Mouse (Mus musculus): ENCODE results near the gene Lamtor1.

Gene Lamtor1

DNA sequence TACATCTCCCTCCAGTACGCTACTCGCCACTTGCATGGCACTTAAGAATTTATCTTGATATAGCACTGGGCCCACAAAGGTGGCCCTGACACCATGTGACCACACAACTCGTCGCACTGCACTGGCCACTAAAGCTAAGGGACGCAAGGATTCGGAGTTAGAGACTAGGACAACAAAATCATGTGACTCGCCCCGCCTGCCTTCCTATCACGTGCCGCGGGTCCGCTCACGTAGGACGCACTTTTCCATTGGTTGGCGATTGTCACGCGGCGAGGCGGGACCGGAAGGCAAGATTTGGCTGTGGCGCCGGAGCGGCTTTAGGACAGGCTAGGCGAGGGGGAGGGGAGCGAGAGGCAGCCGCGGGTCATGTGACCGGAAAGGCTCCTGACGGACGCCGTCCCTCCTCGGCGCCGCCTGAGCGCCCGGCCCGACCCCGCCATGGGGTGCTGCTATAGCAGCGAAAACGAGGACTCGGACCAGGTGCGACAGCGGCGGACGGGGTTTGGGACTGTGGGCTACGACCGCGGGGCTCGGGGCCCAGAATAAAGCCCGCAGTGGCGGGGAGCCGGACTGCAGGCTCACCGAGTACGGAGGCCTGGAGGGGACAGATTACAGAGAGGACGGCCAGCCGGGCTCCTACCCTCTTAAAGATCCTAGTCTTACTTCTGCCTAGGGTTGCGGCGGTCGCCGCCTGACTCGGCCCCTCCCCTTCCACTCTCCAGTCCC lies at the start of gene Lamtor1:
Gene Lamtor1 (plus strand): TSS at position 344 of the 726 bp plus-strand sequence.
- peak; percentile 100 for DNase-seq (ENCODE audit: low spot score in 2 of 2)

DNA sequence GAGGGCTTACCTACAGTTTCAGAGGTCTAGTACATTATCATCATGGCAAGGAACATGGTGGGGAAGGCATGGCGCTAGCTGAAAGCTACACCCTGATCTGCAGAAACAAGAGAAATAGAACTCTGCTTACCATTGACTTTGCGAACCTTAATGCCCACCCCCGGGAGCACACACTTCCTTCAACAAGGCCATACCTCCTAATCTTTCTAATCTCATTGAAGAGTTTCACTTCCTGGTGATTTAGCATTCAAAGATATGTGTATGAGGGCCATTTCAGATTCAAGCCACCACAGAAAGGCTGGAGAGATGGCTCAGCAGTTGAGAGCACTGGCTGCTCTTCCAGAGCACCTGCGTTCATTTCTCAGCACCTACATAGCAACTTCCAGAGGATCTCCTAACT lies 48.6 kb upstream of the Lamtor1 start, which contains the start of gene Folr2:
Gene Folr2 (minus strand): TSS at position 101 of the 400 bp plus-strand sequence.
- DNase-seq (ENCODE audit: low spot score in 2 of 2): no peak

DNA sequence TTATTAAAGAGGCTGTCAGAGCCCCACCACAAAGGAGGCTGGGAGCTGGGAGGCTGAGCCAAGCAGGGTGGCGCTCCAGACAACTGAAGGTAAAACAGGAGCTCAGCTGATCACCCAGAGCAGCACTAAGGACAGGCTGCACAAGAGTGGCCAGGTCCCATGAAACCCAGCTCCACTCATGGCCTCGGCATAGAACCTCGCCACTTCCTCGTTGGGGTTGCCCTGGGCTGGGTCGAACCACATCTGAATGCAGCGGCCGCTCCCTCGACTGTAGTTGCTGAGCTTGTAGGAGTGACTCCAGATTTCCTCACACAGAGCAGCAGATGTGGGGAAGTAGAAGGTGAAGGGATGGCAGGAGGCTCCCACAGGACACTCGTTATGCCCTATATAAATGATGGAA lies 47.3 kb upstream of the Lamtor1 start:
- DNase-seq (ENCODE audit: low spot score in 2 of 2): peak in 1 of 2 experiments; percentile 27

DNA sequence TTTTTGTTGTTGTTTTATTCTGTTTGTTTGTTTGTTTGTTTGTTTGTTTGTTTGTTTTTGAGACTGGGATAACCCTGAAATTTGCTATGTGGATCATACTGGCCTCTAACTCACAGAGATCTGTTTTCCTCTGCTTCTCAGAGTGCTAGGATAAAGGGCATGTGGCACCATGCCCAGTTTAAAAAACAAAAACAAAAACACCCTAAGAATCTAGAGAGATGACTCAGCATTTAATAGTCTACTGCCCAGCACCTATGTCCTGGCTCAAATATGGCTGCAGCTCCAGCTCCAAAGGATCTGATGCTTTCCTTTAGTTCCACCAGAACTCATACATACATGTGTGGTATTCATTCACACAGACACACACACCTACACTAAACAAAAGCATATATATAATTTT lies 44.7 kb upstream of the Lamtor1 start:
- DNase-seq (ENCODE audit: low spot score in 2 of 2): no peak

DNA sequence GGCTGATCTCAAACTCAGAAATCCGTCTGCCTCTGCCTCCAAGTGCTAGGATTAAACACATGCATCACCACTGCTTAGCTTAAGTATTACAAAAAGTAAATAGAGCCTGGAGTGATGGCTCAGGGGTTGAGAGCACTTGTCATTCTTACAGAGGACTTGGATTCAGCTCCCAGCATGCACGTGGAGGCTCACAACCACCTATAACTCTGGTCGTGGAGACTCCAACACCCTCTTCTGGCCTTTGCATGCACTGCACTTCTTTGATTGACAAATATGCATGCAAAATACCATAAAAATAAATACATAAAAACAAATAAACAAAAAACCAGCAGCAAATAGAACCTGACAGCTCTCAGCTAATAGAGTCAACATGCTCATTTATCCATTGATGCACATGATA lies 43.4 kb upstream of the Lamtor1 start:
- no peak for DNase-seq (ENCODE audit: low spot score in 2 of 2)

DNA sequence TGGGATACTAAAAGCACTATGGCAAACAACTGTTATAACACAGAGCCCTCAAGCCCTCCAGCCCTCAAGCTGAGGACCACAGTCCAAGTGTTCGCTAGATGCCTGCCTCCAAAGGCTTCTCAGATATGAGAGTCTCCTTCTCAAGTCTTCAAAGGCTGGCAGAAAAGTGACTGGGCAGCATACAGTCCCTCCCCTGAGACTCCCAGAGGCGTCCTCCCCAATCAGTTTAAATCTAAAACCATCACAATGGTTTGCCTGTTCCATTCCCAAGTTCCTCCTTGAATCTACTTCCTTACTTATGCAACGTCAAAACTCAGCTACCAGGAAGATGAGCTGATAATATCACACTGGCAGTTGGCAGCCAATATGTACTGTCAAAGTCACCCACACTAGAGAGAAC lies 42.3 kb upstream of the Lamtor1 start, which contains the start of gene Anapc15:
Gene Anapc15 (plus strand): TSS at position 301 of the 400 bp plus-strand sequence.
- DNase-seq (ENCODE audit: low spot score in 2 of 2): no peak

DNA sequence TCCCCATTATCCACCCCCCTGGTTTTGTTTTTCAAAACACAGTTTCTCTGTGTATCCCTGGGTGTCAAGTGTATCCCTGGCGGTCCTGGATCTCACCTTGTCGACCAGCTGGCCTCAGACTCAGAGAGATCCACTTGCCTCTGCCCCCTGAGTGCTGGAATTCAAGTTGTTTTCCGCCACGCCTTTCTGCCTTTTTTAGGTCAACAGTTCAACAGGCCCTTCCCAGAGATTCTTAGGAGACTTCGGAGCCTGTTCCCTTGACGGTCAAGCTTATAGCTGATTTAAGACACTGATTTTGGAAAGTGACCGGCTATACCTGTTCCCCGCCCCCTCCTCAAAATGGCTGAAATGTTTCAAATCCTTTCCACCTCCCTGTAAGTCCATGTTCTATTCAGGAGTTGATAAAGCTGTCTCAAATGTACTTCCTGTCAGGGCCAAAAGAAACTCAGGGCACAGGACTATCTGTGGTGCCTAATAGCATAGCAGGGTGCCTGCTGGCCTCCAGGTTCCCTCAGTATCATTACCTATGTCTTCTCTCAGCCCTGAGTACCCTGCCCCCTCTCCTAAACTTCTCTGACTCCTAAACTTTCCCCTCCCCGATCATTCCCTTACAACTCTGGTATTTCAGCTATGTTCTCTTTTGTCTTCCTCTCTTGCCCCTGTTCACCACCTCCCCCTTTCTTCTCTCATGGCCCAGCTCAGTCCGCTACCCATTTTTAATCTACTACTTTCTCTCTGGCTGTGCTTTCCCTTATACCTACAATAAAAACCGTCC lies 39.0 kb upstream of the Lamtor1 start:
- no peak for DNase-seq (ENCODE audit: low spot score in 2 of 2)

DNA sequence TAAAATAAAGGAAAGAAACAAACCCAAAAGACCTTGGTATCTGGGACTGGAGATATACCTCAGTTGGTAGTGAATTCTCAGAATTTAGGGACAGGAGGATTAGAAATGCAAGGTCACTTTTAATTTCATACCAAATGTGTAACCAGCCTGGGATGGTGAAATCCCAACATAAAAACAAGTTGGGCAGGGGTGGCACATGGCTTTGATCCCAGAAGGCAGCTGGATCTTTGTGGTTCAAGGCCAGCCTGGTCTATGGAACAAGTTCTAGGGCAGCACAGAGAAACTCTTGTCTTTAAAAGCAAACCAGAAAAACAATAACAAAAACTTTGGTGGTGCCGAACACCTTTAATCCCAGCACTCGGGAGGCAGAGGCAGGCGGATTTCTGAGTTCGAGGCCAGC lies 38.2 kb upstream of the Lamtor1 start:
- DNase-seq (ENCODE audit: low spot score in 2 of 2): no peak

DNA sequence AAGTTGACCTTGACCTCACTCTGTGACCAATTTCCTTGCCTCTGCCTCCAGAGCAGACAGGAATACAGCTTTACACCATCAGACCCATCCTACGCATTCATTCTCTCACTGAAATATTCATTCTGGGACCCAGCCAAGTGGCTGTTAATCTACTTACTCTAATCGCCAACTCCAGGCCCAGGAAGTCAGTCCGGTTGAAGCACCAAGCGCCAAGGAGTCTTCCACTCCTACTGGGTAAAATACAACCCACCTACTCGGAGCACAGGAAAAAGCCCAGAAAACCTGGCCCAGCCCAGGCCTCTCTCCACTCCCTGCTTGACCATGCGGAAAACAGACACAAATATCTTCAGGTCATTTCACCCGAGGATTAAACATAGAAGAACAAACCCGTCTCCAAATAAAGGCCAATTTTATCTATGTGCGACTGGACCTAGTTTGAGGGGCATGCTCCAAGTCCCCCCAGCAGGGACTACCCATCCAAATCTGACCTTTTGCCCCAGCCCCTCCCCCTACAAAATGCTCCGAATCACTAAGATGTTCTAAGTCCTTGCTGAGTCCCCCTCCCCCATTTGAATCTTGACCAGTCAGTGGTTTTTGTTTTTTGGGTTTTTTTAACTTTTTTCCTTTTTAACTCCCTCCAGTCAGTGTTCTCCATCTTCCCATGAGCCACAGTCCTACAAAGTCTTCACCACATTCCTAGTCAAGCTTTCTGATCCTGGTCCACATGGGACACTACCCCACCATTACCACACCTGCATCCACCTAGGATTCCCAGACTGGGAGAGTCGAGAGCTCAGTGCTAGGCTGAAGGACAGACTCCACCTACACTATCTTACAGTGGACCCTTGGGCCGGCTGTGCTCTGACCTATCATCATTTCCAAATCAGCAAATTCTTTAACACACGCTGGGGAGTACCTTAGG lies 37.2 kb upstream of the Lamtor1 start:
- DNase-seq (ENCODE audit: low spot score in 2 of 2): no peak

DNA sequence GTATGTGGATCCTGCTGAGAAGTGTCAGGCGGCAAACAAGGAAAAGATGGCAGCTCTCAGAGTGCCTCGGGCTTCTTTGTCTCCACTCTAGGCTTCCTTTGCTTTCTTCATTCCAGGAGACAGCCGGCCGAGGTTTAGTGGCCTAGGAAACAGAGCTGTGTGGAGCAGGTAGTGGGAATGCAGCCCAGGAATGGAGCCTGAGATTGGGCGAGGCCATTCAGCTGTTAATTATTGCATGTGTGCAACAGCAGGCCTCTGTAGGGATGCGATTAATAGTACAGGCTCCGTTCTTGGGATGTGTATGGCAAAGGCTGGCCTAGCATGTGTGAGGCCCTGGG lies 36.6 kb upstream of the Lamtor1 start:
- no peak for DNase-seq (ENCODE audit: low spot score in 2 of 2)

DNA sequence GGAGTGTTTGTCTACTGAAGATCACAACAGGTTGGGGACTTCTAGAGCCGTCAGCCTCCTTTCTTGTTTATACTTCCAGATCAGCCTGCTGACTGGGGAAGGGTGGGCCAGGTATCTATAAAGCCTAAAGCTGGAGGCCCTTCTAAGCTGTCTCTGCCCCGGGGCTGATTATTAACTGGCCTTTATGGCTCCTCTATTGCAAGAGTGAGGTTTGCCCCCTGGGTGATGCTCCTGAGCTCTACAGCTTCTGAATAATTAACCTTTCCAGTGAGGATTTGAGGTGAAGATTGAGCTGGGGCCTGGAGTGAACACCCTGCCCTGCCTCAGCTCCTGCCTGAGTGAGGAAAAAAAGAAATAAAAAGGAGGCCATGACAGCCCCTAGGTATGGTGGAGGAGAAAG lies 35.1 kb upstream of the Lamtor1 start, which contains the start of gene Folr1:
Gene Folr1 (minus strand): TSS at position 160 of the 400 bp plus-strand sequence.
- no peak for DNase-seq (ENCODE audit: low spot score in 2 of 2)

DNA sequence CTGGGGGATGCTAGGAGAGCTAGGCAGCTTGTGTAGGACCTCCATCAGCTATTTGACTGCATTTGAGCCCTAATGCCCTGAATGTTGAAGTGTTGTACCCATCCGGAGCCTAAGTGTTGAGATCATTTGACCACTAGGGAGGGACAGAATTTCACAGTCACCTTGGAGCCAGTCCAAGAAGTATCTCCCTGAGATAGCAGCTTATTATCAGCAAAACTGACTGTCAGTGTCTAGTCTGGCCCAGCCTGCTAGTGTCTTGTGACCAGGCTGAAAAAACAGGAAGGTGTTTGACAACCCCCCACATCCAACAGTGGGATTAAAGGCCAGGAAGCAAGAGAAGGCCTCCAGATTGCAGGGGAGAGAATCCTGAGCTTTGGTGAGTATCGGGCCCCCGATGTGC lies 34.4 kb upstream of the Lamtor1 start:
- no peak for DNase-seq (ENCODE audit: low spot score in 2 of 2)

DNA sequence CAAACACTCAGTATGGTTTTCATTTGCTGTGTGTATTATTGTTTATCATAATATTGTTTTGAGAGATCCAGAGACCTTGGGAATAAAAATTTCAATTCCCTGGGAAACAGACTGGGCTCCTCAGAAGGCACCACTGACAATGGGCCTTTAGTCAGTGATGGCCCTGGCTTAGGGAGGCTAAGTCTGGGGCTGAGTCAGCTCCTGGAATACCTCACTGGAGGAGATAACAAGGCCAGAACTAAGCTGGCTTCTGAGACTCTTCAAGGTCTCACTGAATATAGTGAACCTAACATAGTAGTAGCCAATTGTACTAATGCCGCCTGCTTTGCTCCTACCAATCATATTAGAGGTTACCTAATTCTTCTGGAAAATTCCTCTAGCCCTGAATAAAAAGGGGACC lies 29.7 kb upstream of the Lamtor1 start:
- DNase-seq (ENCODE audit: low spot score in 2 of 2): no peak

DNA sequence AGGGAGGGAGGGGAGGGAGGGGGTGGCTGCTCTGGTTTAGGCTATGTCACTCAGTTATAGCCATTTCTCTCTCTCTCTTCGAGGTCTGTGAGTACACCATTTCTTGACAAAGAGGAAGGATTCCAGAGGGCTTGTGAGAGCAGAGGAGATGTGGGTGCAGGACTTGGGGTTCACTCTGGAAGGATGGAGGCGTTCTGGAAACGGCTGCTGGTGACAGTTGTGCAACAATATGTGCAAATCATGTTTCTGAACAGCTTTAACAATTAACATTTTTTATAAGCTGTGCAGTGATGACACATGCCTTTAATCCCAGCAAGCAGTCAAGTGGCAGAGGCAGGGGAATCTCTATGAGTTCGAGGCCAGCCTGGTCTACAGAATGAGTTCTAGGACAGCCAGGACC lies 24.8 kb upstream of the Lamtor1 start:
- DNase-seq (ENCODE audit: low spot score in 2 of 2): no peak

DNA sequence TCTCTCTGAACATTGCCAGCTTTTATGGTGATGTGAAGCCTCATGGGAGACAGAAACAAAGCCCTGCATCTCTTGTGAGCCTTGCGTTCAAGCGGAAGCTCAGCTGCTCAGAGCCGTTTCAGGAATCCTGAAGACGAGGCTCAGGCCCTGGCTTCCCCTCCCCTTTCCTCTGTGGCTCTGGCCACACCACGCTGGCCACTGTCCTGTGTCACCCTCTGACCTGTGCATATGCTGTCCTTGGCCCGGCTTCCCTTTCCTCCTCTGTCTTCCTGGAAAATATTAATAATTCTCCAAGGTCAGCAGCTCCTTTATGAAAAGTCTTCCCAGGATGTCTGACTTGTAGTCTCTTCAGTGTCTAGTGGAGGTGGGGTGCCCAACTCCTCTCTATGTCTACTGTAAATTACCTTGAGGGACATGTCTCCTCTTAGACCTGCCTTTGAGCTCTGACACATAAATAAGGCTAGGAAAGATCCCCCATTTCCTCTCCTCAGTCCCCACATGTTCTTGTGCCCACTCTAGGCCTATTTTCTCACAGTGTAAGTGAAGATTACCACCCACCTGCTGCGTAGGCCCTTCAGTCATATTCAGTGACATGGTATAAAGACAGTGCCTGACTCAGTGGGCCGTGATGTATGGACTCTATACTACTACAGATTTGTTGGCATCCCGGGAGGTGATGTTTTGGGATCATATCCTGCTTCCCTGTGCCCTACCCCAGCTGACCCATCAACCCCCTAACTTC lies 23.1 kb upstream of the Lamtor1 start:
- no peak for DNase-seq (ENCODE audit: low spot score in 2 of 2)

DNA sequence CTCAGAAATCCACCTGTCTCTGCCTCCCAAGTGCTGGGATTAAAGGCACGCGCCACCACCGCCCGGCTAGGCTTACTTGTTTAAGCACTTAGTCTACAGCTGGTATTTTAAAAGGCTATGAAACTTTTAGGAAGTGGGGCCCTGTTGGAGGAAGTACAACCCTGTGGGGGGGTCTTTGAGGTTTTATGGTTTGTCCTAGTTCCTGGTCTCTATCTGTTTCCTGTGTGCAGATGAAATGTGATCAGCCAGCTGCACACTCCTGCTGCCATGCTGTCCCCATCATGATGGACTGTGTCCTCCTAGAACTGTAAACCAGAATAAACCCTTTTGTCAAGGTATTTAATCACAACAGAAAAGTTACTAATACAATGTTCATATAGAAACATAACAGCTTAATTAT lies 21.5 kb upstream of the Lamtor1 start:
- DNase-seq (ENCODE audit: low spot score in 2 of 2): no peak

DNA sequence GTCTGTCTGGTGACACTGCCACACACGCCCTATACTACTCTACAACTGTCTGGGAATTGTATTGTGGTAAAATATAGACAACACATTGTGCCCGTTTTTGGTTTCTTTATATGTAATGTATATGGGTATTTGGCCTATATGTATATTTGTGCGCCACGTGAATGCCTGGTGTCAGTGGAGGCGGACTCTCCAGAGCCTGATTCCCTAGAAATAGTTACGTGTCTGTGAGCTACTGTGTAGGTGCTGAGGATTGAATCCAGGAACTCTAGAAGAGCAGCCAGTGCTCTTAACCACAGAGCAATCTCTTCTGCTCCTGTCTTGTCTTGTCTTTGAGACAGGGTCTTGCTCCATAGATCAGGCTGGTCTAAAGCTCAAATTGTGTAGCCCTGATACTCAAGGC lies 19.4 kb upstream of the Lamtor1 start:
- DNase-seq (ENCODE audit: low spot score in 2 of 2): no peak

DNA sequence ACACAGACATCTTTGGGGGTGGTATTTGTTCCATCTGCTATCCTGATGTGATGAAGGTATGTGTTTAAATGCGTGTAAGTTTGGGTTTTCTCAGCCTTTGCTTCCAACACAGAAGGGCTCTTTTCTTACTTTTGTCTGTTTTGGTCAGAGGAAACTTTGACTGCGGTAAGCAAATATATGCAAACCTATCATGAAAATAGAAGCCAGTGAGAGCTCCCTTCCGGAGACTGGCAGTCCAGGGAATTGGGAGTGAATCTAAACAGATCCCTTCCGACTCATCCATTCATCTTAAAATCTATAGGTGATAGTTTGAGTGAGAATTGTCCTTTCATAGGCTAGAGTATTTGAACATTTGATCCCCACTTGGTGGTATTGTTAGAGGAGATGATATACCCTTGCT lies 17.2 kb upstream of the Lamtor1 start:
- DNase-seq (ENCODE audit: low spot score in 2 of 2): no peak

DNA sequence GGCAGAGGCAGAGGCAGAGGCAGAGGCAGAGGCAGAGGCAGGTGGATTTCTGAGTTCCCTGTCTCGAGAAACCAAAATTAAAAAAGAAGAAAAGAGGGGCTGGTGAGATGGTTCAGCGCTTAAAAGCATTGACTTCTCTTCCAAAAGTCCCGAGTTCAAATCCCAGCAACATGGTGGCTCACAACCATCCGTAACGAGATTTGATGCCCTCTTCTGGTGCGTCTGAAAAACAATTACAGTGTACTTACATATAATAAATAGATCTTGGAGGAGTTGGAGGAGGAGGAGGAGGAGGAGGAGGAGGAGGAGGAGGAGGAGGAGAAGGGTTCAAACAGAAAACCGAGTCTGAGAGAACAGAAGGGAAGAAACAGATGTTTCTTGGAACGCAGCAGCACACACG lies 10.0 kb upstream of the Lamtor1 start:
- no peak for DNase-seq (ENCODE audit: low spot score in 2 of 2)

DNA sequence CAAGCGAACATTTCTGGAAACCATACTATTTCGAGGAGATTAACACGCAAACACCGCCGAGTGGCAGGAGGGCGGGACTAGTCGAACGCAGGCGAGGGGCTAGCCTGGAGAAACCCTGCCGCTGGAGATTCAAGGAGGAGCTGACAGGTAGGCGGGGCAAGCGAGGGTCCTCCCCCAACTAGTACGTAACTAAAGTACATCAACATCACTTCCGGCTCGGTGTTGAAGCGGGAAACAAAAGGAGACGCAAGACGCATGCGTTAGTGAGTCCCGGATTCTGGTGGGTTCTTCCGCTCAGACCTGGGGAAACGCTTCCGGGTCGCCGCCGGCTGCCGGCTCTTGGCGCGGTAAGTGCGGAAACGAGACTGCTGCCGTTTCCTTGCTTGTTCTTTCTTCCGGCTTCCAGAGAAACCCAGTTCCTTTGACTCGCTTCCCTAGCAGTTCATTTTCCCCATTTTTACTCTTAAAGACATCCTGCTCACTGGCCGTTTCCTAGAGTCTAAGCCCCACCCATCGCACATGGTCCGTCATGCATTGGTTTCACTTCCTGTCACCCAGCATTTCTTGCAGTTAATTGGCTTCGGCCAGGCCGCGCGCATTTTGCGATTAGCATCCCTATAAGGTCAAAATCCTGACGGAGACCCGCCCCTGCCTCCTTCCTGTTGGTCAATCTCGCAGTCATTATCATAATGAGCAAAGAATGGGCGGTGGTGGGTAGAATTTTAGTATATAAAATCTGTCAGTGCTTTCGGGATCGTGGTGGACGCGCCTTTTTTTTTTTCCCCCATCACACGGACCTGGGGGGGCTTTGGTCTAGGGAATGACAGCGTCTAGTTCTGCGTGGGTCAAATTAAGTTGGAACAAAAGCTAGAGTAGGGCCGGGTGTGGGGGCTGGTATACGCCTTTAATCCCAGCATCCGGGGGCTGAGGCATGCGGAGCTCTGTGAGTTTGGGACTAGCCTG lies 9.3 kb upstream of the Lamtor1 start:
- DNase-seq (ENCODE audit: low spot score in 2 of 2): peak; percentile 99

Measured in right cerebral cortex, postnatal 10 days (tissue).